Mouse (Mus musculus) brain, embryonic 14.5 days (tissue): ENCODE results near the gene H2-Ob.
"Not testable (repeated sequence)": the region's sequence is repeated elsewhere in the genome, so short reads cannot be mapped to it uniquely, and the experiment has no call there.

ENCODE experiments used
- CTCF ChIP-seq: fragments of 200-500 bp; IDR thresholded peaks from 2 replicates; pipeline ENCODE4 v1.5.1; 2012; ENCODE audit warnings: inconsistent platforms, mild to moderate bottlenecking, moderate library complexity, borderline replicate concordance; ENCODE audit not compliant: insufficient read depth, insufficient read length; ENCODE audit errors: extremely low read depth
- POLR2A ChIP-seq: fragments of 200-500 bp; IDR thresholded peaks from 2 replicates; pipeline ENCODE4 v1.6.1; 2012; ENCODE audit warnings: mild to moderate bottlenecking, inconsistent platforms, borderline replicate concordance; ENCODE audit not compliant: poor library complexity, insufficient read depth, insufficient read length, severe bottlenecking; ENCODE audit errors: extremely low read depth

DNA sequence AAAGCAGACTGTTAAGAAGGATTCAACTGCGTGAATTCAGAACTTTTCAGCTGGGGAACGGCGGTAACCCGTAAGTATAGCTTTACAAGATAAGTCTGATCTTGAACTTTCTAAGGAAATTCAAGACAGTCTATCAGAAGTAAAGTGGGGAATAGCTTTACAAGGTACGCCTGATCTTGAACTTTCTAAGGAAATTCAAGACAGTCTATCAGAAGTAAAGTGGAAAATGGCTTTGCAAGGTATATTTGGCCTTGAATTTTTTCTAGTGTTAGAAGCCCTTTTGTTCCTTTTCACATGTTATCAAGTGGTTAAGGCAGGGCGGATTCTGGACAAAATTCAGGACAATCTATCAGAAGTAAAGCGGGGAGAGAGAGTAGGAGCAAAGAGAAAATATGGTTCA is 18.9 kb upstream of the H2-Ob start:
- not testable (repeated sequence) for TF ChIP-seq CTCF, POLR2A
